Mouse (Mus musculus) stomach, postnatal 0 days (tissue): ENCODE results near the gene Rad51b.

Experiments used
- CTCF ChIP-seq: IDR thresholded peaks from 2 replicates; pipeline ENCODE4 v1.5.1; 2016; ENCODE audit warnings: antibody characterized with exemption, low read depth, mild to moderate bottlenecking, moderate library complexity
- EP300 ChIP-seq: optimal IDR thresholded peaks from 2 replicates; pipeline ENCODE3; 2016; ENCODE audit warnings: antibody characterized with exemption

DNA sequence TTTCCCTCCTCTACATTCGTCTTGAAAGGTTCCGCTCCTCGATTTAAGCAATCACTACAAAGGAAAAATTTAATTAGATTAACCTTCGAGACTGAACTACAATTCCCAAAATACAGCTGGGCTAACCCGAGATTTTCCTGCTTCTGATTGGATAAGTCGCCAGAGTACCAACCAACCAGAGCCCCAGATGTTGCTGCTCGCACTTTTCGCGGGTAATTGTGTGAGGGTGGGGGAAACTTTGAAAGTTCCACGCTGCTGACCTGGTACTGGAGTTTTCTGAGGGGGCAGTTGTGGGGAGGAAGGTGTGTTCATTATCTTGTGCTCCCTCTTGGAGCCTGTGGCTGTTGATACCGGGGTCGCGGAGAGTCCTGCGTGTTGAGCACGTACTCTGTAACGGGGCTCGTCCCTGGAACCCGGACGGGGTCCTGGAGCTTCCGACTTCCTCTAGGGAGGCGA lies at the start of gene Rad51b:
- TF ChIP-seq CTCF (no peak), EP300 (no peak)
